Mouse (Mus musculus): ENCODE measurements at regions not wholly inside any gene's neighbourhood (a gene's known extent, or its start where the extent isn't known, plus 50 kb on each side); places are given as distances from the start of the nearest gene placed in this dataset.

DNA sequence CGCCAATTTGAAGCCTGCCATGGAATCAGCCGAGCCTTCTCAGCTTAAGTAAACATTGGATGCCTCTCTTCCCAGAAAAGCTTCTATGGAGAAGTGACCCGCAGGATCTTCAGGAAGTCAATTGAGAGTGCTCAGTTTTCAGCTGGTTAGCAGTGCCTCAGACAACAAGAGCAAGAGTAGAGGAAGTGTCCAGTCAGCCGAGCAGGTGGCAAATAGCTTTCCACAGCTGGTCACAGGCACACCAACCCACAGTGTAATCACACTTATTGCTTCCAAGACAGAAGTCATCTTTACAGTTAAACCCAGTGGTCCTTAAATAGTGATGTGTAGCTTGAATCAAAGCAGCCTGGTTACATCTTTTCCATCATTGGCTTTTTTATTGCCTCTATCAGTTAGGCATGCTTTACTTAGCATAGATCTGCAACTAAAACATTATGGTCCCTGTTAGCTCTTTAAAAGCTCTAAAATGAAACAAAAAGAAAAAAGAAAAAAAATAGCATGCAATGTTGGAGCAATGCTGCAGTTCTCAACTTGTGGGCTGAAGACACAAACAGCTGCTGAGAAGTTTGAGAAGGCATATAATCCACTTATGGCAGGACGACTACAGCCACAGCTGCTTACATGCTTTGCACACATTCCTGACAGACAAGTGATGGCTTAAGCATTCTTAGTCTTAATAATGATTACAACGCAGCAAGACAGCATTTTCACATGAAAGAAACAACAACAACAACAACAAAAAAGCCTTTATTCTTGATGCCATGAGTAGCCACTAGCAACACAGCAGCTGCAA is 444.5 kb downstream of the Tmem135 start:
- DNase-seq (ENCODE audit: low spot score in 2 of 2): no peak

GRCm38 (mm10) chr7:88954978-88955377 is 449.0 kb downstream of the Tmem135 start:
- no peak for DNase-seq (ENCODE audit: low spot score in 2 of 2)

DNA sequence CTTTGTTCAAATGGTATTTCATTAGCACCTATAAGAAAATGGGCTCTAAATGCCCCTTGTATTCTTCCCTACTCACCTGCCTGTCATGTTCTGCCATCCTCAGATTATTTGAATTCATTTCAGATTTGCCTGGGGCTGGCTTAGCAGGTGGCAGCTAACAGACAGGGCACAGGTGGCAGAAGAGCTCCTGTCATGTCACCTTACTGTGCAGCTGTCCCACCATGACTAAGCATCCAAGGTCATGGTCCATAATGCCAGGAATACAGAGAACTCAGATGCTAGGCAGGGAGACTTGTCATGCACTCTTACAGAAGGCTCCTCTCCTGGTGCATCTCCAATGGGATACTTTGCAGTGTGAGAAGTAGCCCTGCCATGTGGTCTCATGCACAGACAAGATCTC is 458.7 kb downstream of the Tmem135 start:
- no peak for DNase-seq (ENCODE audit: low spot score in 2 of 2)

GRCm38 (mm10) chr7:88944936-88945335 is 459.1 kb downstream of the Tmem135 start:
- no peak for DNase-seq (ENCODE audit: low spot score in 2 of 2)

GRCm38 (mm10) chr7:88941246-88941910 is 462.6 kb downstream of the Tmem135 start:
- DNase-seq (ENCODE audit: low spot score in 2 of 2): no peak

GRCm38 (mm10) chr7:88940196-88940595 is 463.8 kb downstream of the Tmem135 start:
- no peak for DNase-seq (ENCODE audit: low spot score in 2 of 2)

DNA sequence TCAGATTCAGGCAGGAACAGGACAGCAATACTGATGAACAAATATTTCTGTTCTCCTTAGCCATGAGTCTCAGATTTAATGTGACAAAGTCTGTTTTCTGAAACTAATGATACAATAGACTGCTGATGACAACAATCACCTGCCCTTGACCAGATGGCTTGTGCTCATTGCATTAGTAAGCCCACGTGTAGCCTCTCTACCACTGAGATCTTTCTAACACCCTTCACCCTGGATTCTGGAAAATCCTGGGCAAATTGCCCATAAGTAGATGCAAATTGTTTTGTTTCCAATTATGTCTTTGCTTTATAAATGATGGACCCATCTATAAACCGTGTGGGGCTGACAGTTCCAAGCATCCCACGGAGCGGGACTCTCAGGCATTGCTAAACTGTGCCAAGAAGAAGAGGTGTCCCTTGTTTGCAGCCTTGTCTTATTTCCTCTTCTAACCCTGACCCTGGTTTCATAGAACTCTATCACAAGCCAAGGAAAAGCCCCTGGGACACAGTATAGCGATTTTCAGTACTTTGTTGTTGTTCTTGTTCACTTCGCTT is 475.7 kb downstream of the Tmem135 start:
- DNase-seq (ENCODE audit: low spot score in 2 of 2): no peak

All from gastrocnemius, adult 8-10 months (tissue).